Comparison of ENCODE assay signal across 15 mouse cellular contexts in the genomic region with DNA sequence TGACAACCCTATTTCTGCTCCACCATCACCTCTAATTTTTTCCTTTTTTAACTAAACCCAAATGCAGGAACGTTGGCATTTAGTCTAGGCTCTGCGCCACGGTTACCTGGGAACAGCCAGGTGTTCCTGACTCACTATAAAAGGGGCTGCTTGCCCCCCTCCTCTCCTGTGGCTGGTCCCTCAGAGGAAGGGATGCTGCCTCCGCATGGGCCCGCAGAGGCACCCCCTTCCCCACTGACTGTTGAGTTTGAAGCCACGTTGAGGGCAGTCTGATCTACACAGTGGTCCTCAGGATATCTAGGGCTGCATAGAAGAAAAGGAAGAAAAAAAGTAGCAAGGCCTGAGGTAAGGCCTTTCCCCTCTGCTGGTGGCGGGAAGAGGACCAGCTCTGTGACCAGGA. TPM values are rescaled to one million over a fixed set of nuclear protein-coding genes. Genes with fewer than 3 reads are reported as not detected.
A peak's percentile ranks its signal among the peaks of the same experiment; 100 is the strongest.
DNase-seq lines count a peak whose midpoint lies in the region; ATAC-seq lines count a peak whose summit lies in the region.
"Had no signal": no experiment of that assay in that cellular context is flagged by ENCODE, and none has a peak within 500 bp of the region (broad histone marks: within the 10 kb centered on the region; RNA-seq: fewer than 3 reads in every experiment).

No protein-coding gene starts in this region.

- H3K4me3 ChIP-seq in liver, embryonic 11.5 days (ENCODE audit: low read depth, low read length), result no peak overlapping the region
- H3K4me3 ChIP-seq in embryonic facial prominence, embryonic 12.5 days, result no peak overlapping the region
- H3K4me3 ChIP-seq in liver, embryonic 13.5 days (replicated peaks), result peak overlapping the region; percentile 62; the same call in 1 of the 2 replicates

- no peak for ATAC-seq in liver, embryonic 11.5 days (replicated peaks; ENCODE audit: low FRiP score)
- no peak for ATAC-seq in embryonic facial prominence, embryonic 12.5 days (ENCODE audit: insufficient number of reproducible peaks, insufficient read depth, low FRiP score, low TSS enrichment)
- no peak for ATAC-seq in liver, embryonic 13.5 days (ENCODE audit: low read depth)
- ATAC-seq: forebrain, embryonic 16.5 days; midbrain, embryonic 13.5 days had no signal

- DNase-seq in heart, adult 11 months, result peak; percentile 91
- DNase-seq in heart, postnatal 14 days, result no peak
- DNase-seq in liver, embryonic 11.5 days (ENCODE audit: low spot score), result no peak
- no peak for DNase-seq in liver
- no peak for DNase-seq in liver, embryonic 13.5 days
- DNase-seq in cerebellum, postnatal 25 days, result no peak
- DNase-seq in testis, postnatal 10 days (ENCODE audit: low spot score), result no peak
- DNase-seq: embryo, embryonic 11 days; gastrocnemius, postnatal 25 days; lung, postnatal 10 days; right cerebral cortex, adult 18-20 months had no signal

- H3K27ac ChIP-seq in liver, embryonic 11.5 days (ENCODE audit: low read depth, low read length), result no peak overlapping the region
- H3K27ac ChIP-seq in embryonic facial prominence, embryonic 12.5 days, result no peak overlapping the region
- H3K27ac ChIP-seq in liver, embryonic 13.5 days, result peak overlapping the region; percentile 90

- H3K9ac ChIP-seq in liver, embryonic 11.5 days (ENCODE audit: low read depth, low read length), result no peak overlapping the region
- H3K9ac ChIP-seq in embryonic facial prominence, embryonic 12.5 days, result no peak overlapping the region
- no peak overlapping the region; the same call in 1 of the 2 replicates for H3K9ac ChIP-seq in liver, embryonic 13.5 days

- WGBS in liver, embryonic 11.5 days, result 74% methylated on average over 7 of the region's 7 CpGs
- 72% methylated on average over 7 of the region's 7 CpGs for WGBS in embryonic facial prominence, embryonic 12.5 days
- WGBS in liver, embryonic 13.5 days (ENCODE audit: insufficient replicate concordance), result 73% methylated on average over 7 of the region's 7 CpGs

- no peaks in the 10 kb centered on the region for H3K36me3 ChIP-seq in liver, embryonic 11.5 days (ENCODE audit: control insufficient read depth, insufficient read depth, low read length)
- H3K36me3 ChIP-seq in embryonic facial prominence, embryonic 12.5 days, result no peaks in the 10 kb centered on the region
- no peaks in the 10 kb centered on the region for H3K36me3 ChIP-seq in liver, embryonic 13.5 days
- H3K36me3 ChIP-seq: hindbrain, embryonic 10.5 days; midbrain, embryonic 13.5 days had no signal

- intact Hi-C loops in heart, postnatal 14 days (cut with DNase I), result no loop called here

- H3K27me3 ChIP-seq in liver, embryonic 11.5 days (replicated peaks; ENCODE audit: control insufficient read depth, insufficient read depth, low read length), result no peaks in the 10 kb centered on the region
- no peaks in the 10 kb centered on the region for H3K27me3 ChIP-seq in embryonic facial prominence, embryonic 12.5 days
- peaks cover 11% of the 10 kb centered on the region for H3K27me3 ChIP-seq in liver, embryonic 13.5 days
- H3K27me3 ChIP-seq: midbrain, embryonic 13.5 days had no signal

- H3K9me3 ChIP-seq in liver, embryonic 11.5 days (ENCODE audit: control insufficient read depth, low read length), result no peaks in the 10 kb centered on the region
- no peaks in the 10 kb centered on the region for H3K9me3 ChIP-seq in embryonic facial prominence, embryonic 12.5 days
- H3K9me3 ChIP-seq in liver, embryonic 13.5 days (replicated peaks), result 0 out of 2 replicates have a peak, but pooled peaks cover 2% of the 10 kb centered on the region
- H3K9me3 ChIP-seq: midbrain, embryonic 13.5 days had no signal

- peaks cover 7% of the 10 kb centered on the region; the same call in 1 of the 2 replicates for H3K4me1 ChIP-seq in liver, embryonic 11.5 days (replicated peaks; ENCODE audit: control insufficient read depth, insufficient read depth, low read length)
- peaks cover 5% of the 10 kb centered on the region; the same call in 1 of the 2 replicates for H3K4me1 ChIP-seq in embryonic facial prominence, embryonic 12.5 days
- peaks cover 19% of the 10 kb centered on the region for H3K4me1 ChIP-seq in liver, embryonic 13.5 days (replicated peaks)

- peak overlapping the region; percentile 71; the same call in 1 of the 2 replicates for H3K4me2 ChIP-seq in liver, embryonic 11.5 days
- H3K4me2 ChIP-seq in embryonic facial prominence, embryonic 12.5 days (replicated peaks), result peak overlapping the region; percentile 52
- peak overlapping the region; percentile 69 for H3K4me2 ChIP-seq in liver, embryonic 13.5 days

RNA-seq across cellular contexts. Expression of a gene that starts 11.8 kb away (rescaled TPM):
- 100 to 1,000 TPM in 1 of 2 experiments, 10 to 100 TPM in 1; 84.2 to 103 TPM for total RNA-seq in heart, postnatal 14 days (2021)
- 448 and 517 TPM in 2 replicates for polyA plus RNA-seq in liver, embryonic 11.5 days (2014; fragmentation: Nextera tagmentation; extraction: Ambion mirVana)
- 417 and 444 TPM in 2 replicates for polyA plus RNA-seq in embryonic facial prominence, embryonic 12.5 days (2016; fragmentation: Nextera tagmentation; extraction: Ambion mirVana)
- 325 and 361 TPM in 2 replicates for polyA plus RNA-seq in liver, embryonic 13.5 days (2015; fragmentation: Nextera tagmentation; extraction: Ambion mirVana)

RNA-seq across cellular contexts. Expression of a gene that starts 14.3 kb away (rescaled TPM):
- 1 to 10 TPM; 1.8 to 2.7 TPM for total RNA-seq in heart, postnatal 14 days (2021)
- polyA plus RNA-seq in liver, embryonic 11.5 days (2014; fragmentation: Nextera tagmentation; extraction: Ambion mirVana), result 1.9 and 2.1 TPM in 2 replicates
- polyA plus RNA-seq in embryonic facial prominence, embryonic 12.5 days (2016; fragmentation: Nextera tagmentation; extraction: Ambion mirVana), result 1.6 and 2.3 TPM in 2 replicates
- 1.1 TPM in 2 replicates for polyA plus RNA-seq in liver, embryonic 13.5 days (2015; fragmentation: Nextera tagmentation; extraction: Ambion mirVana)
